In the genomic region with DNA sequence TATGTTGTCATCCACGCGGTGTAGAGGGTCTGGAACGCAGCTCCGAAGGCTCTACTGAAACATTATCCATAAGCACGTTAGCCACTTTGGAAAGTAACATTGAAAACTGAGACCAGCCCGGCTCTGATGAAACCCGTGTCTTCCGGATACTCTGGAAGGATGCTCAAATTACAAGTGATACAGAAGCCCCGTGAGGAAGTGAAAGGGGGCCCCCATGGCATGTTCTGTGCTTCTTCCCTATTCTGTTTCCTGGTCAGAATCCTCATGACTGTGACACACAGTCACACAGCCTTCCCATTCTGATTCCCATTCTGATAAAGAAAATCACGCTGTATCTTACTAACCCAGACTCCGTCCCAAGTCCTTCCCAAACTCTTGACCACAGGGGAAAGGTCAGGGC, we compare ENCODE assay signal across 17 mouse cellular contexts.
A peak's percentile ranks its signal among the peaks of the same experiment; 100 is the strongest.
DNase-seq lines count a peak whose midpoint lies in the region.
"Had no signal": no experiment of that assay in that cellular context is flagged by ENCODE, and none has a peak within 500 bp of the region (broad histone marks: within the 10 kb centered on the region; RNA-seq: fewer than 3 reads in every experiment).

No protein-coding gene starts in this region.

- H3K9me3 ChIP-seq in megakaryocyte, embryonic 14.5 days: no peaks in the 10 kb centered on the region
- H3K9me3 ChIP-seq: heart, embryonic 12.5 days; liver, embryonic 12.5 days; midbrain, embryonic 12.5 days; neural tube, embryonic 13.5 days had no signal

- H3K4me1 ChIP-seq in brown adipose tissue, adult 24 weeks (ENCODE audit: control insufficient read depth, insufficient read depth, insufficient read length, low read length): no peaks in the 10 kb centered on the region
- H3K4me1 ChIP-seq in megakaryocyte, embryonic 14.5 days: no peaks in the 10 kb centered on the region
- H3K4me1 ChIP-seq: liver, embryonic 12.5 days; midbrain, embryonic 12.5 days; neural tube, embryonic 13.5 days had no signal

- no peak overlapping the region for H3K4me3 ChIP-seq in brown adipose tissue, adult 24 weeks (ENCODE audit: insufficient read depth, low read depth, low read length)
- H3K4me3 ChIP-seq in megakaryocyte, embryonic 14.5 days (replicated peaks): peak overlapping the region; percentile 73
- H3K4me3 ChIP-seq: heart, embryonic 12.5 days; liver, embryonic 12.5 days; midbrain, embryonic 12.5 days; neural tube, embryonic 13.5 days had no signal

- peaks cover 4% of the 10 kb centered on the region for H3K27me3 ChIP-seq in megakaryocyte, embryonic 14.5 days (replicated peaks)
- H3K27me3 ChIP-seq: heart, embryonic 12.5 days; liver, embryonic 12.5 days; midbrain, embryonic 12.5 days; neural tube, embryonic 13.5 days had no signal

- DNase-seq in heart, adult 11 months: peak; percentile 95
- no peak for DNase-seq in heart, postnatal 4 days
- peak; percentile 4 for DNase-seq in left cerebral cortex, adult 11 months (ENCODE audit: low spot score)
- no peak for DNase-seq in left cerebral cortex, postnatal 4 days
- no peak for DNase-seq in ovary, postnatal 14 days (ENCODE audit: low spot score)
- no peak for DNase-seq in cerebellum, postnatal 14 days
- DNase-seq: cerebellum, adult 9-10 months; embryo, embryonic 11 days; lung, embryonic 14.5 days; lung, postnatal 36 days; thymus, adult 18-20 months had no signal

- H3K36me3 ChIP-seq in megakaryocyte, embryonic 14.5 days (replicated peaks; ENCODE audit: low read length): no peaks in the 10 kb centered on the region
- H3K36me3 ChIP-seq: heart, embryonic 12.5 days; liver, embryonic 12.5 days; midbrain, embryonic 12.5 days; neural tube, embryonic 13.5 days had no signal

- peak overlapping the region; percentile 19; the same call in 1 of the 2 replicates for H3K27ac ChIP-seq in brown adipose tissue, adult 24 weeks (replicated peaks; ENCODE audit: low read depth, low read length)
- H3K27ac ChIP-seq: liver, embryonic 12.5 days; midbrain, embryonic 12.5 days; neural tube, embryonic 13.5 days had no signal

- intact Hi-C loops in left cerebral cortex, postnatal 4 days (cut with DNase I): no loop called here

Comparison
In these comparisons a context has a peak if more than half of its experiments do, and no peak if none do; other contexts are left out.
1. DNase-seq: peak in heart, adult 11 months (single experiment) and left cerebral cortex, adult 11 months (single experiment); none in heart, postnatal 4 days (single experiment), left cerebral cortex, postnatal 4 days (single experiment), ovary, postnatal 14 days (single experiment) and cerebellum, postnatal 14 days (0 of 2).